Mouse (Mus musculus): ENCODE results near the gene Mmrn1. TPM values are rescaled to one million over a fixed set of nuclear protein-coding genes. Genes with fewer than 3 reads are reported as not detected.

The Mmrn1 gene
- polyA plus RNA-seq, 1 experiment from 2014 or later: 6.6 TPM

- Histone ChIP-seq H3K9me3 (no peaks in the 10 kb centered on the region), H3K4me3 (no peak overlapping the region), H3K4me2 (replicated peaks) (no peak overlapping the region), H3K9ac (no peak overlapping the region), H3K27ac (no peak overlapping the region), H3K27me3 (replicated peaks) (no peaks in the 10 kb centered on the region; the same call in 1 of the 2 replicates), H3K36me3 (no peaks in the 10 kb centered on the region), H3K4me1 (no peaks in the 10 kb centered on the region)
- WGBS: 58% methylated on average over 10 of the region's 10 CpGs
- ATAC-seq (ENCODE audit: low FRiP score, low read depth): no peak
Observed at GRCm38 (mm10) chr6:60994521-60994920, 69.7 kb downstream of the Mmrn1 start.

GRCm38 (mm10) chr6:60995596-60995995 is 70.8 kb downstream of the Mmrn1 start:
- no peak overlapping the region for H3K4me2 ChIP-seq (replicated peaks)
- no peak overlapping the region for H3K9ac ChIP-seq
- no peaks in the 10 kb centered on the region for H3K9me3 ChIP-seq
- WGBS: 45% methylated on average over 6 of the region's 6 CpGs
- H3K27me3 ChIP-seq (replicated peaks): no peaks in the 10 kb centered on the region
- H3K27ac ChIP-seq: no peak overlapping the region
- peak; percentile 82 for ATAC-seq (ENCODE audit: low FRiP score, low read depth)
- H3K36me3 ChIP-seq: no peaks in the 10 kb centered on the region
- H3K4me3 ChIP-seq: no peak overlapping the region
- H3K4me1 ChIP-seq: no peaks in the 10 kb centered on the region

GRCm38 (mm10) chr6:60996328-60996727 is 71.6 kb downstream of the Mmrn1 start:
- ATAC-seq (ENCODE audit: low FRiP score, low read depth): no peak
- H3K27me3 ChIP-seq (replicated peaks): no peaks in the 10 kb centered on the region
- H3K4me3 ChIP-seq: no peak overlapping the region
- H3K4me1 ChIP-seq: no peaks in the 10 kb centered on the region
- H3K9ac ChIP-seq: no peak overlapping the region
- H3K9me3 ChIP-seq: peaks cover 2% of the 10 kb centered on the region
- H3K36me3 ChIP-seq: no peaks in the 10 kb centered on the region
- WGBS: 53% methylated on average over 1 of the region's 1 CpGs
- no peak overlapping the region for H3K27ac ChIP-seq
- no peak overlapping the region for H3K4me2 ChIP-seq (replicated peaks)

- Histone ChIP-seq H3K4me3 (no peak overlapping the region), H3K4me2 (replicated peaks) (no peak overlapping the region), H3K27me3 (replicated peaks) (no peaks in the 10 kb centered on the region), H3K9me3 (peaks cover 6% of the 10 kb centered on the region), H3K27ac (no peak overlapping the region), H3K4me1 (no peaks in the 10 kb centered on the region), H3K9ac (no peak overlapping the region), H3K36me3 (no peaks in the 10 kb centered on the region)
- no peak for ATAC-seq (ENCODE audit: low FRiP score, low read depth)
- 85% methylated on average over 6 of the region's 6 CpGs for WGBS
Observed at GRCm38 (mm10) chr6:61001003-61001790, 76.4 kb downstream of the Mmrn1 start.

- WGBS: 50% methylated on average over 3 of the region's 3 CpGs
- Histone ChIP-seq H3K27me3 (replicated peaks) (no peaks in the 10 kb centered on the region), H3K9ac (no peak overlapping the region), H3K9me3 (peaks cover 6% of the 10 kb centered on the region), H3K4me1 (no peaks in the 10 kb centered on the region), H3K27ac (no peak overlapping the region), H3K4me2 (replicated peaks) (no peak overlapping the region), H3K4me3 (no peak overlapping the region), H3K36me3 (no peaks in the 10 kb centered on the region)
- no peak for ATAC-seq (ENCODE audit: low FRiP score, low read depth)
Observed at GRCm38 (mm10) chr6:61003916-61004765, 79.4 kb downstream of the Mmrn1 start.

GRCm38 (mm10) chr6:61013780-61014179 is 89.0 kb downstream of the Mmrn1 start:
- Histone ChIP-seq H3K4me1 (no peaks in the 10 kb centered on the region), H3K4me2 (replicated peaks) (no peak overlapping the region), H3K36me3 (no peaks in the 10 kb centered on the region), H3K27me3 (replicated peaks) (no peaks in the 10 kb centered on the region), H3K4me3 (no peak overlapping the region), H3K27ac (no peak overlapping the region), H3K9me3 (no peaks in the 10 kb centered on the region), H3K9ac (no peak overlapping the region)
- ATAC-seq (ENCODE audit: low FRiP score, low read depth): 0 out of 2 replicates have a peak, but pooled peaks have one; percentile 58
- 70% methylated on average over 5 of the region's 5 CpGs for WGBS

GRCm38 (mm10) chr6:61019689-61020088 is 94.9 kb downstream of the Mmrn1 start:
- Histone ChIP-seq H3K27me3 (replicated peaks) (no peaks in the 10 kb centered on the region), H3K4me2 (replicated peaks) (no peak overlapping the region), H3K36me3 (no peaks in the 10 kb centered on the region), H3K9ac (no peak overlapping the region), H3K9me3 (no peaks in the 10 kb centered on the region), H3K27ac (no peak overlapping the region), H3K4me1 (no peaks in the 10 kb centered on the region), H3K4me3 (no peak overlapping the region)
- no peak for ATAC-seq (ENCODE audit: low FRiP score, low read depth)
- 89% methylated on average over 1 of the region's 1 CpGs for WGBS

- WGBS: 54% methylated on average over 1 of the region's 1 CpGs
- no peak overlapping the region for H3K4me3 ChIP-seq
- H3K36me3 ChIP-seq: no peaks in the 10 kb centered on the region
- H3K9me3 ChIP-seq: no peaks in the 10 kb centered on the region
- H3K4me1 ChIP-seq: no peaks in the 10 kb centered on the region
- H3K27me3 ChIP-seq (replicated peaks): no peaks in the 10 kb centered on the region
- H3K4me2 ChIP-seq (replicated peaks): no peak overlapping the region
- H3K27ac ChIP-seq: no peak overlapping the region
- no peak for ATAC-seq (ENCODE audit: low FRiP score, low read depth)
- no peak overlapping the region for H3K9ac ChIP-seq
Observed at GRCm38 (mm10) chr6:61020995-61021394, 96.2 kb downstream of the Mmrn1 start.

- Histone ChIP-seq H3K4me3 (no peak overlapping the region), H3K27me3 (replicated peaks) (peaks cover 5% of the 10 kb centered on the region; the same call in 1 of the 2 replicates), H3K4me2 (replicated peaks) (no peak overlapping the region), H3K36me3 (no peaks in the 10 kb centered on the region), H3K9me3 (no peaks in the 10 kb centered on the region), H3K9ac (no peak overlapping the region), H3K4me1 (no peaks in the 10 kb centered on the region), H3K27ac (no peak overlapping the region)
- ATAC-seq (ENCODE audit: low FRiP score, low read depth): no peak
- 86% methylated on average over 1 of the region's 1 CpGs for WGBS
Observed at GRCm38 (mm10) chr6:61033251-61033650, 108.5 kb downstream of the Mmrn1 start.

Other genes with a start within 250 kb of the Mmrn1 start
- gene Snca, start 95.1 kb upstream of the Mmrn1 start, polyA plus RNA-seq (2016; fragmentation: Nextera tagmentation; extraction: Ambion mirVana): 63.3 and 75.3 TPM in 2 replicates

Measured in neural tube, embryonic 12.5 days (tissue).